Comparison of ENCODE assay signal across 13 mouse cellular contexts in the genomic region with DNA sequence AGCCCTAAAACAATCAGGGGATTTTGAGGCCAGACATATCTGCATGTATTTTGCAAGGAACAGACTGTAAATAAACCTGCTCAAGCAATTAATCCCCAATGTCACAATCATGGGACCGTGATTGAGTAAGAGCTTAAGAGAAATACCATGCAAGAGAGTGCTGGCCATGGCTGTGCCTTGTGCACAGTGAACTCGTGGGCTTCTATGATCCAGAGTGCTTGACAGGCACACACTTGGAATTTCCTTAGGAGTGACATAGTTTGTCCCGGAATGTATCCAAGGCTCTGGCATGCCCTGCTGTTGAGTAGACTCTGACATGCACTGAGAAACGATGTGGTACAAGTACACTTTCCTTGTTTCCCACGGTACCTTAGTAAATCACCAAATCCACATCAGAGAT. TPM values are rescaled to one million over a fixed set of nuclear protein-coding genes. Genes with fewer than 3 reads are reported as not detected.
DNase-seq lines count a peak whose midpoint lies in the region; ATAC-seq and TF ChIP-seq lines count a peak whose summit lies in the region.
"Had no signal": no experiment of that assay in that cellular context is flagged by ENCODE, and none has a peak within 500 bp of the region (broad histone marks: within the 10 kb centered on the region; RNA-seq: fewer than 3 reads in every experiment).

No protein-coding gene starts in this region.

- no peaks in the 10 kb centered on the region for H3K36me3 ChIP-seq in kidney, embryonic 16.5 days (ENCODE audit: insufficient read depth, low read length)
- no peaks in the 10 kb centered on the region for H3K36me3 ChIP-seq in stomach, postnatal 0 days (ENCODE audit: control insufficient read depth, insufficient read depth, low read length)
- H3K36me3 ChIP-seq: intestine, embryonic 15.5 days; liver, embryonic 15.5 days had no signal

- H3K4me3 ChIP-seq in kidney, embryonic 16.5 days (ENCODE audit: low read length) = no peak overlapping the region
- H3K4me3 ChIP-seq in stomach, postnatal 0 days (ENCODE audit: low read depth, low read length) = no peak overlapping the region
- H3K4me3 ChIP-seq: heart, adult 2 months; intestine, embryonic 15.5 days; liver, embryonic 15.5 days had no signal

- DNase-seq in kidney, adult 11 months = peak; percentile 30
- no peak for DNase-seq in kidney, postnatal 25 days
- DNase-seq in adrenal gland, postnatal 14 days = peak; percentile 50
- peak; percentile 78 for DNase-seq in lung, postnatal 36 days
- no peak for DNase-seq in stomach, postnatal 0 days (ENCODE audit: low spot score)
- DNase-seq in left cerebral cortex, postnatal 25 days (ENCODE audit: low spot score in 2 of 2) = no peak
- DNase-seq: heart, adult 2 months; spleen, adult 18-20 months had no signal

- 34% methylated on average over 5 of the region's 5 CpGs for WGBS in kidney, embryonic 16.5 days
- 37% methylated on average over 5 of the region's 5 CpGs for WGBS in stomach, postnatal 0 days

- H3K4me2 ChIP-seq in kidney, embryonic 16.5 days (replicated peaks; ENCODE audit: low read depth, low read length) = no peak overlapping the region
- H3K4me2 ChIP-seq in stomach, postnatal 0 days (replicated peaks; ENCODE audit: low read depth) = no peak overlapping the region
- H3K4me2 ChIP-seq: intestine, embryonic 15.5 days; liver, embryonic 15.5 days had no signal

- intact Hi-C loops in left cerebral cortex, postnatal 25 days (cut with DNase I) = no loop called here

- no peak for TF ChIP-seq CTCF in stomach, postnatal 0 days (IDR thresholded peaks at IDR 0.05; ENCODE audit: low read depth)

- no peaks in the 10 kb centered on the region for H3K9me3 ChIP-seq in kidney, embryonic 16.5 days (ENCODE audit: low read length)
- no peaks in the 10 kb centered on the region for H3K9me3 ChIP-seq in stomach, postnatal 0 days (ENCODE audit: control insufficient read depth, low read length)
- H3K9me3 ChIP-seq: intestine, embryonic 15.5 days; liver, embryonic 15.5 days had no signal

- TF ChIP-seq EP300 in stomach, postnatal 0 days (optimal IDR thresholded peaks at IDR 0.05) = no peak

- no peak overlapping the region for H3K9ac ChIP-seq in kidney, embryonic 16.5 days (replicated peaks; ENCODE audit: low read length)
- H3K9ac ChIP-seq in stomach, postnatal 0 days (ENCODE audit: low read length) = no peak overlapping the region
- H3K9ac ChIP-seq: intestine, embryonic 15.5 days; liver, embryonic 15.5 days had no signal

- no peaks in the 10 kb centered on the region for H3K27me3 ChIP-seq in kidney, embryonic 16.5 days (ENCODE audit: insufficient read depth, low read length)
- H3K27me3 ChIP-seq in stomach, postnatal 0 days (ENCODE audit: control insufficient read depth, insufficient read depth, low read length) = no peaks in the 10 kb centered on the region
- H3K27me3 ChIP-seq: intestine, embryonic 15.5 days; liver, embryonic 15.5 days had no signal

- ATAC-seq in kidney, embryonic 16.5 days (ENCODE audit: low FRiP score, low TSS enrichment) = peak; percentile 42; the same call in 1 of the 2 replicates
- ATAC-seq in stomach, postnatal 0 days (ENCODE audit: low FRiP score, low TSS enrichment) = no peak
- ATAC-seq: intestine, embryonic 15.5 days had no signal

- H3K27ac ChIP-seq in kidney, embryonic 16.5 days (ENCODE audit: low read length) = no peak overlapping the region
- H3K27ac ChIP-seq in stomach, postnatal 0 days (replicated peaks) = no peak overlapping the region
- H3K27ac ChIP-seq: heart, adult 2 months; intestine, embryonic 15.5 days; liver, embryonic 15.5 days had no signal

- peaks cover 3% of the 10 kb centered on the region; the same call in 1 of the 2 replicates for H3K4me1 ChIP-seq in kidney, embryonic 16.5 days (ENCODE audit: insufficient read depth, low read length)
- H3K4me1 ChIP-seq in stomach, postnatal 0 days (replicated peaks; ENCODE audit: control insufficient read depth, insufficient read depth) = no peaks in the 10 kb centered on the region
- H3K4me1 ChIP-seq: intestine, embryonic 15.5 days; liver, embryonic 15.5 days had no signal

RNA-seq across cellular contexts. Expression of gene Tnfsf15, which starts 18.9 kb away (rescaled TPM):
- 0.34 and 0.37 TPM in 2 replicates for total RNA-seq in adrenal gland, postnatal 14 days (2021)
- polyA plus RNA-seq in kidney, embryonic 16.5 days (2015; fragmentation: Nextera tagmentation; extraction: Ambion mirVana) = 1.3 TPM in 2 replicates
- 0.04 and 0.18 TPM in 2 replicates for polyA plus RNA-seq in stomach, postnatal 0 days (2015; fragmentation: Nextera tagmentation; extraction: Ambion mirVana)
- under 1 TPM; 0.09 to 0.11 TPM for total RNA-seq in left cerebral cortex, postnatal 25 days (2021)
- total RNA-seq: heart, adult 2 months; heart, postnatal 25 days had no signal
- polyA plus RNA-seq: cortical plate, adult 2 months; heart, adult 2 months had no signal

Comparison
In these comparisons a context has a peak if more than half of its experiments do, and no peak if none do; other contexts are left out.
1. DNase-seq: peak in kidney, adult 11 months (single experiment), adrenal gland, postnatal 14 days (single experiment) and lung, postnatal 36 days (single experiment); none in kidney, postnatal 25 days (0 of 2), stomach, postnatal 0 days (single experiment) and left cerebral cortex, postnatal 25 days (0 of 2).